Mouse (Mus musculus) monocyte, adult 2 months (primary cell): Measurements from ENCODE around the gene Chodl.

Experiments used
- DNase-seq, 2 experiments: peaks; one replicate each; pipeline ENCODE4 v3.0.0; 2022; ENCODE audit warnings: low spot score in 2 of 2, low read depth in 1 of 2

Gene Chodl

GRCm38 (mm10) chr16:78930382-78931286 is at the start of gene Chodl:
Chodl (plus strand) TSS chr16:78930948.
- DNase-seq: no peak

- no peak for DNase-seq
Measured at GRCm38 (mm10) chr16:78922644-78923043, 8.1 kb upstream of the Chodl start.

GRCm38 (mm10) chr16:78931287-78932025 is 708 bp downstream of the Chodl start:
- DNase-seq: no peak

GRCm38 (mm10) chr16:78934298-78934697 is 3.5 kb downstream of the Chodl start:
- DNase-seq: no peak

GRCm38 (mm10) chr16:78937755-78938154 is 7.0 kb downstream of the Chodl start:
- DNase-seq: no peak

- no peak for DNase-seq
Measured at GRCm38 (mm10) chr16:78950359-78950758, 19.6 kb downstream of the Chodl start.

GRCm38 (mm10) chr16:78957434-78957833 is 26.7 kb downstream of the Chodl start:
- DNase-seq: no peak

GRCm38 (mm10) chr16:78969091-78969731 is 38.5 kb downstream of the Chodl start:
- DNase-seq: no peak

- DNase-seq: no peak
Measured at GRCm38 (mm10) chr16:78974099-78974498, 43.4 kb downstream of the Chodl start.

- DNase-seq: no peak
Measured at GRCm38 (mm10) chr16:78976384-78976783, 45.6 kb downstream of the Chodl start.
